Mouse (Mus musculus) heart, adult 2 months (tissue): Measurements from ENCODE around the gene St6gal1. TPM values are rescaled to one million over a fixed set of nuclear protein-coding genes. Genes with fewer than 3 reads are reported as not detected.

ENCODE experiments used
- DNase-seq, 2 experiments: peaks; one replicate each; pipeline ENCODE4 v3.0.0; 2021
- H3K27ac ChIP-seq: fragments of 200-600 bp; 2 replicates; pipeline ENCODE4 v1.8.1; 2022
- H3K27me3 ChIP-seq: fragments of 200-500 bp; 2 replicates; pipeline ENCODE4 v1.6.1; 2012; ENCODE audit warnings: mild to moderate bottlenecking, low read length, inconsistent platforms, mixed read lengths; ENCODE audit not compliant: control insufficient read depth, insufficient read depth
- H3K36me3 ChIP-seq: fragments of 200-500 bp; 2 replicates; pipeline ENCODE4 v1.6.1; 2012; ENCODE audit warnings: low read length, inconsistent platforms; ENCODE audit not compliant: control insufficient read depth, insufficient read depth
- H3K4me1 ChIP-seq: fragments of 200-500 bp; 2 replicates; pipeline ENCODE4 v1.6.1; 2011; ENCODE audit warnings: low read length; ENCODE audit not compliant: control insufficient read depth, insufficient read depth
- H3K4me3 ChIP-seq: fragments of 200-600 bp; 2 replicates; pipeline ENCODE4 v1.8.1; 2022
- H3K79me2 ChIP-seq: fragments of 200-500 bp; replicated peaks from 2 replicates; pipeline ENCODE4 v1.6.1; 2012; ENCODE audit warnings: mild to moderate bottlenecking, inconsistent platforms, low read length, moderate library complexity, mixed read lengths; ENCODE audit not compliant: control insufficient read depth, insufficient read depth
- H3K9ac ChIP-seq: fragments of 200-500 bp; 2 replicates; pipeline ENCODE4 v1.6.1; 2012; ENCODE audit warnings: low read depth, mild to moderate bottlenecking, control low read depth, inconsistent platforms, low read length, mixed read lengths
- CTCF ChIP-seq: fragments of 200-600 bp; IDR thresholded peaks from 2 replicates; pipeline ENCODE4 v1.8.1; 2022; ENCODE audit warnings: antibody characterized with exemption, mild to moderate bottlenecking, moderate library complexity
- EP300 ChIP-seq: fragments of 200-500 bp; IDR thresholded peaks from 2 replicates; pipeline ENCODE4 v1.6.1; 2011; ENCODE audit warnings: low read depth, low read length, control low read depth; ENCODE audit not compliant: insufficient read depth
- POLR2A ChIP-seq: fragments of 200-500 bp; IDR thresholded peaks from 2 replicates; pipeline ENCODE4 v1.6.1; 2011; ENCODE audit warnings: mild to moderate bottlenecking, low read depth, low read length, control low read depth; ENCODE audit not compliant: insufficient read depth
- WGBS: fragments of 180-500 bp; shearing (Covaris S2); methylation state at CpG from one replicate; pipeline ENCODE4 v1.1.7; 2018; 5-methylcytosine and 5-hydroxymethylcytosine counted together
- intact Hi-C: fragments of 180-260 bp; cut with DNase I; formaldehyde crosslinking; loops from one replicate; pipeline ENCODE4 v1.15.1; 2025
- polyA plus RNA-seq: library from polyadenylated mRNA; depleted of rRNA; stranded (reverse); fragments of >200 nt; gene quantifications from 2 replicates; pipeline ENCODE4 v1.2.3, GENCODE M21; 2012
- total RNA-seq, 2 experiments: library from RNA; stranded (reverse); gene quantifications; 2 replicates each; pipeline ENCODE4 v1.2.3; 2021

St6gal1 gene
- total and polyA plus RNA-seq, 3 experiments = 6.0 to 9.9 (median 8.4) TPM

DNA sequence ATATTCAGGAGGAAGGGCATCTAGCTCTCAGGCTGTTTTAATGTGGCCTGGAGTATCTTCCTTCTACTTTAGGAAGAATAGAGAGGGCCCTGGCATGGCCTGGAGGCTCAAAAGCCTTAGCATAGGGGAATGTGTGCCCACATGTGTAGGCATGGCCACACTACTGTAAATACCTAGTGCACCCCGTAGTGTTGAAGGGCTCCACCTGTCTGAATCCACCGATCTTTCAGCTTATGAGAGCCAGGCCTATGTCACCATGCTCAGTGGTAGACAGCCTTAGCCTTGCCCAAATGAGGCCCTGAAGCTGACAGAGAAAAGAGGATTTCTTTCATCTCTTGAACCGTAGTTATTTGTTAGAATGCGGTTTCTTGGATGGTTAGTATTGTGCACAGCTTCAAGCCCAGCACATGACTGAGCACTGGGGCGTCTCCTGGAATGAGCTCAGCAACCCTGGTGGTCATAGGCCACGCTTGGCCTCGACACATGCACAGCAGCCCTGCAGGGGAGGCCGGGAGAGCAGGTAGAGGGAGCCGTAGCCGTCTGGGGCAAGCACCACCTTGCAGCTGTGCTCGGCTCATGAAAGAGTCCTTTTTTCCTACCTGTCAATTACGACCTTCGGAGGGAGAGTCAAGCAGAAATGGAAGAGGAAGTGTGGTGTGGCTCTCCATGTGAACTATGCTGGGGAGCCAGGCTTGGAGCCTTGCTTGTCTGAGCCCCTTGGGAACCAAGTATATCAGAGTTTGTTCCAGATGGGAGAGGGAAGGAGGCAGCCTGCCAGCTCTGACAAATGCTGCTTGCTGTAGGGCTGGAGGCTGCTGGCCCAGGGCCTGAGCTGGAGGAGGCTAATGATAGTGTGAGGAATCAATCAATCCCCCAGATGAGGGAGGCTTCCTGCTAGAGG, 15.8 kb downstream of the St6gal1 start:
- Histone ChIP-seq H3K9ac (peak overlapping the region; percentile 42), H3K27me3 (no peaks in the 10 kb centered on the region), H3K4me1 (peaks cover 16% of the 10 kb centered on the region), H3K4me3 (no peak overlapping the region), H3K27ac (peak overlapping the region; percentile 65), H3K36me3 (no peaks in the 10 kb centered on the region), H3K79me2 (no peaks in the 10 kb centered on the region)
- DNase-seq = peak; percentile 87 to 92
- intact Hi-C loops = loop anchor here (2.0 to 5.0 kb wide), 2 partner anchors 75 to 92 kb away; no protein-coding TSS in a partner anchor
- WGBS = 29% methylated on average over 13 of the region's 13 CpGs
- TF ChIP-seq POLR2A = 0 out of 2 replicates have a peak, but pooled peaks have one; percentile 28
- peak; percentile 68 for TF ChIP-seq EP300
- peak; percentile 18; the same call in 1 of the 2 replicates for TF ChIP-seq CTCF

DNA sequence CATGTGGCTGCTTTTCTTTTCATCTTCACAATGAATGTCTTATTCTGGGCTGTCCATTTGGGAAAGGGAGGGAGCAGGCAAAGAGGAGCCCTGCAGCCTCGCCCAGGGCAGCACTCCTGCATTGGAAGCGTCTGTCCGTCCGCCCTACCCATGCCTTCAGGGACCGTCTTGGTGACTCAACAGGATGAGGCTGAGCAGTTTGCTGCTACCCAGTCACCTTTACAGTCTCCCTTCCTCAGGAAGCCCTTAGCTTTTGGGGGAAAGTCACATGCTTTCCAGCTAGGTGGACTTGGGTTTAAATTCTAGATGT, 16.4 kb downstream of the St6gal1 start:
- no peaks in the 10 kb centered on the region for H3K27me3 ChIP-seq
- WGBS = 40% methylated on average over 5 of the region's 5 CpGs
- no peak; the same call in 1 of the 2 replicates for TF ChIP-seq EP300
- no peak for TF ChIP-seq POLR2A
- TF ChIP-seq CTCF = no peak
- H3K27ac ChIP-seq = peak overlapping the region; percentile 65
- DNase-seq = no peak
- H3K4me1 ChIP-seq = peaks cover 16% of the 10 kb centered on the region
- no peak overlapping the region for H3K4me3 ChIP-seq
- intact Hi-C loops = loop anchor here (2.0 to 5.0 kb wide), 2 partner anchors 76 to 91 kb away; no protein-coding TSS in a partner anchor
- no peaks in the 10 kb centered on the region for H3K36me3 ChIP-seq
- H3K9ac ChIP-seq = no peak overlapping the region
- H3K79me2 ChIP-seq = no peaks in the 10 kb centered on the region

DNA sequence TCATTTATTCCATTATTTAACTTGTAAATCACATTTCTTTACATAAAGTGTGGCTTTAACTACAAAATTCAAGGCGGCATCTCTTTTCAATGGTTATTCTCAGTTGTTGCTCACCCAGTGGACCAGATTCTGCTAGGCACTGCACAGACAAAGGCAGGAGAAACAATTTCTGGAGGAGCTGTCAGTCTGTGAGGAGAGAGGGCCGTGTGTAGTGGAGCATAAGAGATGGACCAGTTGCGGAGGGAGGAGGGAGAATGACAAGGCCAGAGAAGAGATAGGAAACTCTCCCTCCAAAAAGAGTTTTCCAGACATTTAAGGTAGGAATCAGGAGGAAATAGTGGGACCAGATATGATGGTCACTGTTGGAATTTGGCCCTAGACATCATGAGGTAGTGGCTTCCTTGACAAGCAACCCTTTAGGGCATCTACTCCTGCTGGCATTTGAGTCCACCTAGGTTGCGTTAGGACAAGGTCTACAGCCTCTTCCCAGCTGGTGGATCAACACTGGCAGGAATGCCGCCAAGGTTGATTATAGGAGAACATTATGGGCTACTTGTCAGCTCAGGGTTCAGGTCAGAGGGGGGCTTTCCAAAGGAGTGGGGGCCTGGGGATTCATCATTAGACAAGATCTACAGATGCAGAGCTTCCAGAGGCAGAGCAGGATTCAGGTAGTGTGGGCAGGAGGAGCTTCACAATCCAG, 19.3 kb downstream of the St6gal1 start:
- Histone ChIP-seq H3K4me3 (no peak overlapping the region), H3K27ac (no peak overlapping the region), H3K9ac (no peak overlapping the region), H3K36me3 (peaks cover 1% of the 10 kb centered on the region), H3K4me1 (peaks cover 16% of the 10 kb centered on the region), H3K27me3 (no peaks in the 10 kb centered on the region), H3K79me2 (no peaks in the 10 kb centered on the region)
- TF ChIP-seq EP300 (no peak), CTCF (no peak), POLR2A (no peak)
- WGBS = 97% methylated on average over 5 of the region's 5 CpGs
- DNase-seq = no peak
- intact Hi-C loops = loop anchor here (5.0 kb wide), 1 partner anchor 88 kb away; no protein-coding TSS in a partner anchor

DNA sequence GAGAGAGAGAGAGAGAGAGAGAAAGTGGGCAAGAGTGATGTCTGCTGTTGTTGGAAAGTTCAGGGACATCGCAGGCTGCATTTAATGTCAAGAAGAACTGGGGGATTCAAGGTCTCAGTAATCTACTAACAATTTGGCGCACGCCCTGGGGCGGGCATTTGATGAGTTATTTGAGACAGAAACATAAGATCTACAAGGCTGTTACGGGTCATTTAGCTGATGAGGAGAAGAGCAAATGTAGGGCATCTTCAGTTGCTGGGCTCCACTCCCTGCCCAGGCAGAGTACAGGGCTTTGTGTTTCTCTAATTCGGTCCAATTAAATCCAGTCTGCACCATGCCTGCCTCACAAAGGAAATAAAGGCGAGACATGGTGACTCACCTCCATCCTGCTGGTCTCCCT, 19.9 kb downstream of the St6gal1 start:
- intact Hi-C loops = loop anchor here (5.0 kb wide), 1 partner anchor 88 kb away; no protein-coding TSS in a partner anchor
- no peak overlapping the region for H3K9ac ChIP-seq
- H3K36me3 ChIP-seq = peaks cover 3% of the 10 kb centered on the region
- peaks cover 14% of the 10 kb centered on the region for H3K4me1 ChIP-seq
- DNase-seq = no peak
- no peak overlapping the region for H3K27ac ChIP-seq
- no peaks in the 10 kb centered on the region for H3K79me2 ChIP-seq
- H3K4me3 ChIP-seq = no peak overlapping the region
- H3K27me3 ChIP-seq = no peaks in the 10 kb centered on the region
- TF ChIP-seq CTCF (no peak), EP300 (no peak), POLR2A (no peak)
- 94% methylated on average over 7 of the region's 7 CpGs for WGBS

DNA sequence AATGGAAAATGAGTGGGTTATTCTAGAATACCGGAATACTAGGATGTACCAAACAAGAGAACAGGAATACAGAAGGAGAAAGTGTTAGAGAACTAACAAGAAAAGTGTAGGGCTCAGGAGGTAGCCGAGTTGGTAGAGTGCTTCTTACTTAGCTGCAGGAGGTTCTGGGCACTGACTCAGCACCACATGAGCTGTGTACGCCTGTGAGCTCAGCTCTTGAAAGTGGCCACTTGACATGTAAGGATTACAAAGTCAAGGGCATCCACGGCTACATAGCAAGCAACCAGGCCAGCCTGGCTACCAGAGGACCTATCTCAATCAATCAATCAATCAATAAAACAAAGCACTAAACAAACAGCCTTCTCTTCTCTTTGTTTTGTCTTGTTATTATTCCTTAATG, 24.7 kb downstream of the St6gal1 start:
- intact Hi-C loops = no loop called here
- Histone ChIP-seq H3K27me3 (no peaks in the 10 kb centered on the region), H3K4me3 (no peak overlapping the region), H3K36me3 (peaks cover 5% of the 10 kb centered on the region), H3K27ac (peak overlapping the region; percentile 58), H3K79me2 (no peaks in the 10 kb centered on the region), H3K9ac (no peak overlapping the region), H3K4me1 (peaks cover 4% of the 10 kb centered on the region; the same call in 1 of the 2 replicates)
- TF ChIP-seq EP300 = peak; percentile 59
- TF ChIP-seq POLR2A = 0 out of 2 replicates have a peak, but pooled peaks have one; percentile 25
- no peak for TF ChIP-seq CTCF
- DNase-seq = peak in 1 of 2 experiments; percentile 58
- 64% methylated on average over 4 of the region's 4 CpGs for WGBS

DNA sequence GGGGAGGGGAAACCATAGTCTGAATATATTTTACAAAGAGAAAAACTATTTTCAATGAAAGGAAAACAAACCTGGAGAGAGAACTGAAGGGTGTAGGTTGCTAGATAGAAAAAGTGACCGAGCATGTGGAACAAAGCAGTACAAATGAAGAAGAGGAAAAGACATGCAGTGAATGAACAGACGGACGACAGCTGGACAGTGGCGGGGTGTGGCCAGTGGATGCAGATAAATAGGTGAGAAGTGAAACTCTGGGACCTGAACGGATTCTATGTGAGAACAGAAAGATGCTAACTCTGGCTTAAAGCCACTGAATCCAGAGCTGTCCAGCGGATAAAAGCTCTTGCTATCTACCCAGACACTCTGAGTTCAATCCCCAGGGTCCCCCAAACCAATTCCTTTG, 25.2 kb downstream of the St6gal1 start:
- Histone ChIP-seq H3K36me3 (peaks cover 6% of the 10 kb centered on the region), H3K27me3 (no peaks in the 10 kb centered on the region), H3K27ac (no peak overlapping the region), H3K4me1 (peaks cover 4% of the 10 kb centered on the region; the same call in 1 of the 2 replicates), H3K9ac (no peak overlapping the region), H3K4me3 (no peak overlapping the region), H3K79me2 (no peaks in the 10 kb centered on the region)
- TF ChIP-seq CTCF (no peak), EP300 (no peak), POLR2A (no peak)
- DNase-seq = no peak
- intact Hi-C loops = no loop called here
- 79% methylated on average over 6 of the region's 6 CpGs for WGBS
